Mouse (Mus musculus): Measurements from ENCODE around the gene Disp1.
A peak's percentile ranks its signal among the peaks of the same experiment; 100 is the strongest.

Disp1 gene

GRCm38 (mm10) chr1:183160188-183160587, 61.1 kb downstream of the Disp1 start:
- DNase-seq, result no peak

- DNase-seq, result no peak
Observed at GRCm38 (mm10) chr1:183159183-183159582, 62.1 kb downstream of the Disp1 start.

- DNase-seq, result no peak
Observed at GRCm38 (mm10) chr1:183155600-183155999, 65.7 kb downstream of the Disp1 start.

- no peak for DNase-seq
Observed at GRCm38 (mm10) chr1:183154296-183155204, 66.8 kb downstream of the Disp1 start.

GRCm38 (mm10) chr1:183153354-183153753, 68.0 kb downstream of the Disp1 start:
- DNase-seq, result no peak

- DNase-seq, result peak; percentile 62
Observed at GRCm38 (mm10) chr1:183151510-183152319, 69.6 kb downstream of the Disp1 start.

GRCm38 (mm10) chr1:183150379-183150840, 70.9 kb downstream of the Disp1 start:
- DNase-seq, result no peak

GRCm38 (mm10) chr1:183149571-183150105, 71.7 kb downstream of the Disp1 start:
- no peak for DNase-seq

GRCm38 (mm10) chr1:183147438-183147841, 73.9 kb downstream of the Disp1 start:
- DNase-seq, result no peak

GRCm38 (mm10) chr1:183146795-183147194, 74.5 kb downstream of the Disp1 start:
- DNase-seq, result no peak

GRCm38 (mm10) chr1:183146102-183146735, 75.1 kb downstream of the Disp1 start:
- DNase-seq, result no peak

- DNase-seq, result no peak
Observed at GRCm38 (mm10) chr1:183144602-183145205, 76.6 kb downstream of the Disp1 start.

- DNase-seq, result no peak
Observed at GRCm38 (mm10) chr1:183143246-183143645, 78.1 kb downstream of the Disp1 start.

- DNase-seq, result no peak
Observed at GRCm38 (mm10) chr1:183142566-183142965, 78.8 kb downstream of the Disp1 start.

GRCm38 (mm10) chr1:183141329-183141728, 80.0 kb downstream of the Disp1 start:
- no peak for DNase-seq

GRCm38 (mm10) chr1:183140511-183141268, 80.6 kb downstream of the Disp1 start:
- no peak for DNase-seq

GRCm38 (mm10) chr1:183138088-183138487, 83.2 kb downstream of the Disp1 start:
- DNase-seq, result no peak

- DNase-seq, result peak; percentile 37
Observed at GRCm38 (mm10) chr1:183134427-183134826, 86.9 kb downstream of the Disp1 start.

GRCm38 (mm10) chr1:183133440-183133839, 87.9 kb downstream of the Disp1 start:
- DNase-seq, result no peak

GRCm38 (mm10) chr1:183127246-183127645, 94.1 kb downstream of the Disp1 start:
- no peak for DNase-seq

- DNase-seq, result no peak
Observed at GRCm38 (mm10) chr1:183123725-183124124, 97.6 kb downstream of the Disp1 start.

Measured in right cerebral cortex, adult 18-20 months (tissue).